Mouse (Mus musculus): Measurements from ENCODE around the gene Ltbp1. TPM values are rescaled to one million over a fixed set of nuclear protein-coding genes. Genes with fewer than 3 reads are reported as not detected.

Ltbp1 gene
- polyA plus RNA-seq, 1 experiment from 2014 or later: 1.6 TPM

DNA sequence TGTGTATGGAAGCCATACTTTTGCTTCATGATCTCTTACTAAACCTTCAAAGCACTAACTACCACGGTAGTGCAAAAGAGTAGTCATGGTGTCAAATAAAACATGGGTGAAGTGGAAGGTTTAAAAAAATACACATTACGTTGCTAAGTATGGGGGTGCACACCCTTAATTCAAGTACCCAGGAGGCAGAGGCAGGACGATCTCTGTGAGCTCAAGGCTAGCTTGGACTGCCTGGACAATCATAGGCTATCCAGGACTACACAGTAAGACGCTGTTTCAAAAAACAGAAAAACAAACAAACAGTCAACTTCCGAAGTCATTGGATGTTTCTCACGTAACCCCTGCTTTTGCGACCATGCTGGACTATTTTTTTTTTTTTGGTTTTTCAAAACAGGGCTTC, 354.7 kb downstream of the Ltbp1 start:
- WGBS: 95% methylated on average over 7 of the region's 7 CpGs
- H3K4me2 ChIP-seq (ENCODE audit: low read length): no peak overlapping the region
- H3K27ac ChIP-seq (ENCODE audit: low read depth, low read length): no peak overlapping the region
- no peaks in the 10 kb centered on the region for H3K4me1 ChIP-seq (ENCODE audit: control insufficient read depth, insufficient read depth, low read depth, low read length)
- H3K9ac ChIP-seq (ENCODE audit: low read depth, low read length): no peak overlapping the region
- no peaks in the 10 kb centered on the region for H3K9me3 ChIP-seq (ENCODE audit: control insufficient read depth, low read length)
- no peak for ATAC-seq
- no peaks in the 10 kb centered on the region for H3K36me3 ChIP-seq (ENCODE audit: control insufficient read depth, insufficient read depth, low read length)
- H3K4me3 ChIP-seq (ENCODE audit: low read length): no peak overlapping the region
- no peaks in the 10 kb centered on the region for H3K27me3 ChIP-seq (replicated peaks; ENCODE audit: control insufficient read depth, insufficient read depth, low read length)

DNA sequence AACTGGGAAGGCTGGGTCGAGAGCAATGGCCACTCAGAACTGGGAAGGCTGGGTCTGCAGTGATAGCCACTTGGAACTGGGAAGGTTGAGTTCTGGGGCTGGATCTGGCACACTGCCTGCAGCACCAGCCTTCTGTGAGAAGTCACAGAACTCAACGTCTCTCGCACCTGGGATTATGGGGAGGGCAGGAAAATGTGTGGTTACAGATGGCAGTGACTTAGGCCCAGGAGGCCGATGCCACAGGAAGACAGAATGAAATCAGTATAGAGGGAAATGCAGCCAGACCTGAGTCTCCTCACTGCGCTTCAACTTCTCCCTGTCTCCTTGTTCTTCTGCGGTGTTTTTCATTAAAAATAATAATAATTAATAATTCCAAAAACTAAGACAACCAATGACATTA, 361.0 kb downstream of the Ltbp1 start:
- no peak for ATAC-seq
- H3K4me3 ChIP-seq (ENCODE audit: low read length): no peak overlapping the region

DNA sequence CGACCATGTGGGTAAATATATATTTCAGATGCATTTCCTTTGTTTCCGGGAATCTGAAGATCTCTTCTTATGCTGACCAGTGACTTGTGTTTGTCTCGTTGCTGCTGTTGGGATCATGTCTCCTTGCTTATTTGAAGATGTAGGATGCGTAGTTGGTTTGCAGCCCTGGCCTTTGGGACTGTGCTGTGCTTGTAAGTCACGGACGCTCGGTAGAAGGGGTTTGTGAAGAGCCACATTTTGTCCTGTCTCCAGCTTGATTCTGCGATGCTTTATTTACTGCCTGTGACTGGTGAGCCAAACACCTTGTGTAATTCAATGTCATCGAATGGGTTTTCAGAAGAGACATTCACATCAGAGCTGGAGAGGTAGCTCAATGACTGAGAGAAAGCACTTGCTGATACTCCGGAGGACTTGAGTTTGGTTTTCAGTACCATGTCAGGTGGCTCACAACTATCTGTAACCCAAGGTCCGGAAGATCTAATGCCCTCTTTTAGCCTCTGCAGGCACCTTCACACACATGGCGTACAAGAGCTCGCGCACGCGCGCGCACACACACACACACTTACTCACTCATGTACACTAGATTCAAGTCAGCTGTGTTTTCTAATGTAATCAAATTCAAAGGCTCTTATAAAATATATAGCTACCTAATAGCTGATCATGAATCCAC, 362.3 kb downstream of the Ltbp1 start:
- Histone ChIP-seq H3K9ac (ENCODE audit: low read depth, low read length) (no peak overlapping the region), H3K36me3 (ENCODE audit: control insufficient read depth, insufficient read depth, low read length) (no peaks in the 10 kb centered on the region), H3K4me2 (ENCODE audit: low read length) (no peak overlapping the region), H3K27me3 (replicated peaks; ENCODE audit: control insufficient read depth, insufficient read depth, low read length) (no peaks in the 10 kb centered on the region), H3K4me1 (ENCODE audit: control insufficient read depth, insufficient read depth, low read depth, low read length) (no peaks in the 10 kb centered on the region), H3K4me3 (ENCODE audit: low read length) (no peak overlapping the region), H3K9me3 (ENCODE audit: control insufficient read depth, low read length) (no peaks in the 10 kb centered on the region), H3K27ac (ENCODE audit: low read depth, low read length) (no peak overlapping the region)
- no peak for ATAC-seq
- WGBS: 97% methylated on average over 18 of the region's 18 CpGs

More for the DNA sequence above, 361.0 kb downstream of the Ltbp1 start:
- no peak overlapping the region for H3K9ac ChIP-seq (ENCODE audit: low read depth, low read length)
- no peak overlapping the region for H3K27ac ChIP-seq (ENCODE audit: low read depth, low read length)
- no peak overlapping the region for H3K4me2 ChIP-seq (ENCODE audit: low read length)
- H3K9me3 ChIP-seq (ENCODE audit: control insufficient read depth, low read length): no peaks in the 10 kb centered on the region
- H3K36me3 ChIP-seq (ENCODE audit: control insufficient read depth, insufficient read depth, low read length): no peaks in the 10 kb centered on the region
- no peaks in the 10 kb centered on the region for H3K27me3 ChIP-seq (replicated peaks; ENCODE audit: control insufficient read depth, insufficient read depth, low read length)
- H3K4me1 ChIP-seq (ENCODE audit: control insufficient read depth, insufficient read depth, low read depth, low read length): no peaks in the 10 kb centered on the region
- 86% methylated on average over 6 of the region's 6 CpGs for WGBS

DNA sequence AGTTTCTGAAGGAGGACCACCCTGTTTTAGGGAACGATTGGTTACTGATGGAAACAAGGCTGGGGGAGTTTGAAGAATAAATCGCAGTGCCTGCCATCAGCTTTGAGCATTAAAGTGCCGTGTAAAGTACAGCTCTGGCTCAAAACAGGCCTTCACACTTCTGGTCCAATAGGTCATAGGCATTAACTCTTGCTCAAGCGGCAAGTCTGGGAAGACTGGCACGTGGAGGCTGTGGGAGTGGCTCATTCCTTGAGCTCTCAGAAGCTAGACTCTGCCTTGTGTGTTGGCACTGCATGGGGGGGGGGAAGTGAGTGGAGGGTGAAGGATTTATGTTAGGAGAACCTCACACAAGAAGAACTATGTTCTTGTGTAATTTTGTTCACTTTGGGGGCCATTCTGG, 363.2 kb downstream of the Ltbp1 start:
- Histone ChIP-seq H3K4me2 (ENCODE audit: low read length) (no peak overlapping the region), H3K27me3 (replicated peaks; ENCODE audit: control insufficient read depth, insufficient read depth, low read length) (no peaks in the 10 kb centered on the region), H3K27ac (ENCODE audit: low read depth, low read length) (no peak overlapping the region), H3K9ac (ENCODE audit: low read depth, low read length) (no peak overlapping the region), H3K9me3 (ENCODE audit: control insufficient read depth, low read length) (no peaks in the 10 kb centered on the region), H3K4me3 (ENCODE audit: low read length) (no peak overlapping the region), H3K4me1 (ENCODE audit: control insufficient read depth, insufficient read depth, low read depth, low read length) (no peaks in the 10 kb centered on the region), H3K36me3 (ENCODE audit: control insufficient read depth, insufficient read depth, low read length) (no peaks in the 10 kb centered on the region)
- no peak for ATAC-seq
- 83% methylated on average over 5 of the region's 5 CpGs for WGBS

DNA sequence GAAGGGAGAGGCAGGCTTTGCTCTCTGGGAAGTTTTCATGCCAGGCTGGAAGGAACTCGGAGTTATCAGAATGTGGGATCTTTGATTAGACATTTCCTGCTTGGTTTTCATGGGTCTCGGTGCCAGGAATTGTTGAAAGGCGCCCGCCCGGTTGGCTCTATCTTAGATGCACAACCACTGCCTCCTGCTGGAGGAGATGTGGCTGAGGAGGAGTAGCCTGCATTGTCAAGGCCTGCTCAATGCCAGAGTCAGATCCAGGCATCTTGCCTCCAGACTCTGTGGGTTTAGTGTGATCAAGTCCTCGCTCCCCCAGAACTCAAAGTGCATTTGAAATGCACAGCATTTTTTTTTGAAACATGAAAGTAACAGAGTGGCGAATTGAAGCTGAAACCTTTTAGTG, 364.0 kb downstream of the Ltbp1 start:
- no peak overlapping the region for H3K27ac ChIP-seq (ENCODE audit: low read depth, low read length)
- no peaks in the 10 kb centered on the region for H3K36me3 ChIP-seq (ENCODE audit: control insufficient read depth, insufficient read depth, low read length)
- H3K27me3 ChIP-seq (replicated peaks; ENCODE audit: control insufficient read depth, insufficient read depth, low read length): no peaks in the 10 kb centered on the region
- no peak overlapping the region for H3K9ac ChIP-seq (ENCODE audit: low read depth, low read length)
- no peak for ATAC-seq
- H3K4me2 ChIP-seq (ENCODE audit: low read length): no peak overlapping the region
- no peak overlapping the region for H3K4me3 ChIP-seq (ENCODE audit: low read length)
- no peaks in the 10 kb centered on the region for H3K9me3 ChIP-seq (ENCODE audit: control insufficient read depth, low read length)
- WGBS: 71% methylated on average over 7 of the region's 7 CpGs
- H3K4me1 ChIP-seq (ENCODE audit: control insufficient read depth, insufficient read depth, low read depth, low read length): no peaks in the 10 kb centered on the region

DNA sequence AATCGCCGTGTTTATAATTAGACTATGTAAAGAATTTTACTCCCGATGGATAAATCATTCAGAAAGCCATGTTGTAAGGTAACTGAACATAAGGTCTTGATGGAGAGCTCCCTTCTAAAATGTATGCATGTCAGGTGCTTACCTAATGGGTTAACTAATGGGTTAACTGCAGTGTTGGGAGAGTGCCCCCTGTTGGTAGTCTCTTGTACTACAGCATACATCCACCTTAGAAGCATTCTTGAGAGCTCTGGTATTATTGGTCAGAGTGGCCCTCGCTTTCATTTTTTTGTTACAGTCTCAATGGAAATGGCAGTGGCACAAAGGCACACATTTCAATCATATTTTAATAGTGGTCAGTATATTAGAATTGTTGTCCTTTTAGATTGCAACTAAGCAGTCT, 364.8 kb downstream of the Ltbp1 start:
- 89% methylated on average over 4 of the region's 4 CpGs for WGBS
- ATAC-seq: no peak
- no peaks in the 10 kb centered on the region for H3K4me1 ChIP-seq (ENCODE audit: control insufficient read depth, insufficient read depth, low read depth, low read length)
- no peaks in the 10 kb centered on the region for H3K36me3 ChIP-seq (ENCODE audit: control insufficient read depth, insufficient read depth, low read length)
- H3K9ac ChIP-seq (ENCODE audit: low read depth, low read length): no peak overlapping the region
- no peak overlapping the region for H3K4me2 ChIP-seq (ENCODE audit: low read length)
- H3K4me3 ChIP-seq (ENCODE audit: low read length): no peak overlapping the region
- no peak overlapping the region for H3K27ac ChIP-seq (ENCODE audit: low read depth, low read length)
- no peaks in the 10 kb centered on the region for H3K9me3 ChIP-seq (ENCODE audit: control insufficient read depth, low read length)
- no peaks in the 10 kb centered on the region for H3K27me3 ChIP-seq (replicated peaks; ENCODE audit: control insufficient read depth, insufficient read depth, low read length)

DNA sequence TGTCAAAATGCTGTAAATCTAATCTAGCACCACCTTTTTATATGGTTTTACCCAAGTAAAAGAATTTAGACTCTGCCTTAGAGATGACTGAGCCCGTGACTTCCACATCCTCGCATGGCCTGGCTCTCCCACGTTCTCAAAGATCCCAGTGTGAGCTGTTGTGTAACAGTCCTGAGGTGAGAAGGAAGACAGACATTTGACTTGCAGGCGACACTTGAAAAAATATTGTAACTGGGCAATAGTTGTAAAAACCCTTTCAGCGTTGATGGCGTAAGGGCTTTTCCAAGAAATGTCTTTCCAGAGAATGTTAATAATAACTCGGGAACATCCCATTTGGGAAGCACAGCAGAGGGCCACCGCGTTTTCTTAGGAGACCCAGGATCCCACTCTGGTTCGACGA, 366.3 kb downstream of the Ltbp1 start:
- ATAC-seq: no peak
- H3K4me1 ChIP-seq (ENCODE audit: control insufficient read depth, insufficient read depth, low read depth, low read length): no peaks in the 10 kb centered on the region
- no peak overlapping the region for H3K27ac ChIP-seq (ENCODE audit: low read depth, low read length)
- H3K4me2 ChIP-seq (ENCODE audit: low read length): no peak overlapping the region
- H3K36me3 ChIP-seq (ENCODE audit: control insufficient read depth, insufficient read depth, low read length): no peaks in the 10 kb centered on the region
- WGBS: 90% methylated on average over 11 of the region's 11 CpGs
- H3K4me3 ChIP-seq (ENCODE audit: low read length): no peak overlapping the region
- no peaks in the 10 kb centered on the region for H3K9me3 ChIP-seq (ENCODE audit: control insufficient read depth, low read length)
- H3K9ac ChIP-seq (ENCODE audit: low read depth, low read length): no peak overlapping the region
- H3K27me3 ChIP-seq (replicated peaks; ENCODE audit: control insufficient read depth, insufficient read depth, low read length): no peaks in the 10 kb centered on the region

DNA sequence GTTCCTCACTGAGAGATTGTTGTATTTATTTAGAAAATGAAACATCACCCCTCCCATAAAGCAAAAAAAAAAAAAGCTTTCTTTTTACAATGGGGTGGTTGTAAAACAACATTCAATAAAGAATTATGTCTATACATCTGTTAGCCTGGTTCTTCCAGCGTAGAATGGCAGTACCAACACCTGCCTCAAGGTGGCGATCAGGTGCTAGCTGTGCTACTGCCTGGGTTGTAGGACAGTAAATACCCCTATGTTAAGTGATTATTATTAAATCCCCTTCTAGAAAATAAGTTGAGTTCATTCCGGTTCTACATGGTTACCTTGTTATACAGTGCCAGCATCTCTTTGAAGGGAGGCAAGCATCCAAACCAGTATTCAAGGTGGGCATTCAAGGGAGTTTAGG, 367.0 kb downstream of the Ltbp1 start:
- no peaks in the 10 kb centered on the region for H3K27me3 ChIP-seq (replicated peaks; ENCODE audit: control insufficient read depth, insufficient read depth, low read length)
- H3K4me1 ChIP-seq (ENCODE audit: control insufficient read depth, insufficient read depth, low read depth, low read length): no peaks in the 10 kb centered on the region
- no peak overlapping the region for H3K27ac ChIP-seq (ENCODE audit: low read depth, low read length)
- no peak for ATAC-seq
- H3K36me3 ChIP-seq (ENCODE audit: control insufficient read depth, insufficient read depth, low read length): no peaks in the 10 kb centered on the region
- H3K4me3 ChIP-seq (ENCODE audit: low read length): no peak overlapping the region
- no peak overlapping the region for H3K9ac ChIP-seq (ENCODE audit: low read depth, low read length)
- no peaks in the 10 kb centered on the region for H3K9me3 ChIP-seq (ENCODE audit: control insufficient read depth, low read length)
- H3K4me2 ChIP-seq (ENCODE audit: low read length): no peak overlapping the region
- 54% methylated on average over 3 of the region's 3 CpGs for WGBS

DNA sequence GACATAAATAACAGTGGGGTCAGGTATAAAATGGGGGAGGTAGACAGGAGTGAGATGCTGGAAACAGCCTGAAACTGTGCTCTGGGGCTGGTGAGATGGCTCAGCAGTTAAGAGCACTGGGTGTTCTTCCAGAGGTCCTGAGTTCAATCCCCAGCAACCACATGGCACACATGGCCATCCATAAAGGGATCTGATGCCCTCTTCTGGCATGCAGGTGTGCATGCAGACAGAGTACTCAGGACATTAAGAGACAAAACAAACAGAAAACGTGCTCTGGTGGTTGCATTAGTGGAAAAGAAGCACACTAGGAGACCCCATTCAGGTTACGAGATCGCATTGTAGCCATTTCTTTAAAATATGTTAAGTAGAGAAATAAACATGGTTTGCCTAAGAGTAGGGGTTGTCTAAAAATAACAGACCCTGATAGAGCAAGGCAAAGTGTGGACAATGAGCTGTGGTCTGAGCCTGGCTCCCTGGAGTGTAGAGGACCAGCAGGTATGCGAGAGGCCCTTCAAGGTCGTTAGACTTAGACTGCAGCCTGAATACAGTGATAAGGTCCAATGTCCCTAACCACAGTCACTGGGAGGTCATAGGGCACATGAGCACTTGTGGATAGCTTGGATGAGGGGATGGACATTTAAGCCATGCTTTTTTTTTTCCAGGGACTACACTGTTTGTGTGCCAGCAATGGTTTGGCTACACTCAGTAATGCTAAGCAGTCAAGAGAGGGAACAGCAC, 369.1 kb downstream of the Ltbp1 start:
- Histone ChIP-seq H3K27ac (ENCODE audit: low read depth, low read length) (no peak overlapping the region), H3K9ac (ENCODE audit: low read depth, low read length) (no peak overlapping the region), H3K27me3 (replicated peaks; ENCODE audit: control insufficient read depth, insufficient read depth, low read length) (no peaks in the 10 kb centered on the region), H3K4me3 (ENCODE audit: low read length) (no peak overlapping the region), H3K9me3 (ENCODE audit: control insufficient read depth, low read length) (no peaks in the 10 kb centered on the region), H3K4me2 (ENCODE audit: low read length) (no peak overlapping the region), H3K4me1 (ENCODE audit: control insufficient read depth, insufficient read depth, low read depth, low read length) (no peaks in the 10 kb centered on the region), H3K36me3 (ENCODE audit: control insufficient read depth, insufficient read depth, low read length) (no peaks in the 10 kb centered on the region)
- 74% methylated on average over 5 of the region's 5 CpGs for WGBS
- no peak for ATAC-seq

All from hindbrain, embryonic 16.5 days (tissue).